In the genomic region with DNA sequence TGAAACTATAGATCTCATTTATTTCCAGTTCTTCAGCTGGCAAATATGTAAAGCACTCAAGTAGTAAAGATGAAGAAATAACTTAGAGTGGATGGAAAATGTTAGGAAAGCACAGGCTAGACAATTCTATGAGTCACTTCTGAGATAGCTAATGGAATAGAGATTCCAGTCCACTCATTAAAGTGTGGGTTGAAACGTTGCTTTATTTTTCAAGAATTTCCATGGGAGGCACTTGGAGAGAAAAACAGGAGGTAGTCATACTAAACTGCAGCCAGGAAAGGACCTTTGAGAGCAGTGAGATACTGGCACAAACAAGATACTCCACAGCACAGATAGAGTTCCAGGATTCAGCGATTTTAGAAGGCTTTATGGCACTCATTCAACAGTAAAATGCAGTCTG, we compare ENCODE assay signal across 18 mouse cellular contexts.
DNase-seq lines count a peak whose midpoint lies in the region; ATAC-seq and TF ChIP-seq lines count a peak whose summit lies in the region.
"Had no signal": no experiment of that assay in that cellular context is flagged by ENCODE, and none has a peak within 500 bp of the region (broad histone marks: within the 10 kb centered on the region; RNA-seq: fewer than 3 reads in every experiment).

No protein-coding gene starts in this region.

- H3K4me1 ChIP-seq in lung, adult 2 months (ENCODE audit: control insufficient read depth, insufficient read depth, low read length): no peaks in the 10 kb centered on the region
- H3K4me1 ChIP-seq in embryonic fibroblast, embryonic 13.5 days (ENCODE audit: control insufficient read depth, insufficient read depth, low read length): peaks cover 2% of the 10 kb centered on the region; the same call in 1 of the 2 replicates
- no peaks in the 10 kb centered on the region for H3K4me1 ChIP-seq in hindbrain, embryonic 12.5 days
- H3K4me1 ChIP-seq in neural tube, embryonic 15.5 days: no peaks in the 10 kb centered on the region
- H3K4me1 ChIP-seq: intestine, embryonic 15.5 days; kidney, embryonic 15.5 days; midbrain, embryonic 10.5 days; stomach, embryonic 15.5 days had no signal

- H3K36me3 ChIP-seq in hindbrain, embryonic 12.5 days: no peaks in the 10 kb centered on the region
- H3K36me3 ChIP-seq in neural tube, embryonic 15.5 days: no peaks in the 10 kb centered on the region
- H3K36me3 ChIP-seq: intestine, embryonic 15.5 days; kidney, embryonic 15.5 days; midbrain, embryonic 10.5 days; stomach, embryonic 15.5 days had no signal

- H3K4me3 ChIP-seq in lung, adult 2 months (replicated peaks; ENCODE audit: extremely low read depth, low read depth, low read length): no peak overlapping the region
- H3K4me3 ChIP-seq in embryonic fibroblast, embryonic 13.5 days (ENCODE audit: insufficient read depth, low read length): no peak overlapping the region
- no peak overlapping the region for H3K4me3 ChIP-seq in hindbrain, embryonic 12.5 days
- H3K4me3 ChIP-seq in neural tube, embryonic 15.5 days (replicated peaks): no peak overlapping the region
- H3K4me3 ChIP-seq: intestine, embryonic 15.5 days; kidney, embryonic 15.5 days; midbrain, embryonic 10.5 days; stomach, embryonic 15.5 days had no signal

- H3K9me3 ChIP-seq in hindbrain, embryonic 12.5 days (replicated peaks): no peaks in the 10 kb centered on the region
- H3K9me3 ChIP-seq in neural tube, embryonic 15.5 days (replicated peaks): no peaks in the 10 kb centered on the region
- H3K9me3 ChIP-seq: intestine, embryonic 15.5 days; kidney, embryonic 15.5 days; midbrain, embryonic 10.5 days; stomach, embryonic 15.5 days had no signal

- H3K9ac ChIP-seq in hindbrain, embryonic 12.5 days: no peak overlapping the region
- H3K9ac ChIP-seq in neural tube, embryonic 15.5 days (replicated peaks): no peak overlapping the region
- H3K9ac ChIP-seq: intestine, embryonic 15.5 days; kidney, embryonic 15.5 days; lung, embryonic 14.5 days; stomach, embryonic 15.5 days had no signal

- no peak for ATAC-seq in hindbrain, embryonic 12.5 days (ENCODE audit: low FRiP score)
- no peak for ATAC-seq in neural tube, embryonic 15.5 days (ENCODE audit: low FRiP score)
- ATAC-seq: activated CD4-positive, CD25-positive, alpha-beta regulatory T cell, adult 4 months; CD4-positive, CD25-positive, alpha-beta regulatory T cell, adult 4 months; intestine, embryonic 15.5 days had no signal

- 50% methylated on average over 2 of the region's 2 CpGs for WGBS in lung, adult 2 months
- WGBS in hindbrain, embryonic 12.5 days: 79% methylated on average over 2 of the region's 2 CpGs
- 72% methylated on average over 2 of the region's 2 CpGs for WGBS in neural tube, embryonic 15.5 days

- peak; percentile 87 for DNase-seq in heart, adult 11 months
- DNase-seq in heart, postnatal 36 days: no peak
- DNase-seq in lung, postnatal 25 days (ENCODE audit: low spot score): peak; percentile 14
- no peak for DNase-seq in lung, adult 2 months
- peak; percentile 73 for DNase-seq in skeletal muscle tissue, adult 2 months (ENCODE audit: low read depth, low spot score)
- DNase-seq: cerebellum, postnatal 25 days; lung, embryonic 14.5 days; right cerebral cortex, adult 18-20 months; spleen, adult 18-20 months had no signal

- H3K27me3 ChIP-seq in hindbrain, embryonic 12.5 days: no peaks in the 10 kb centered on the region
- no peaks in the 10 kb centered on the region for H3K27me3 ChIP-seq in neural tube, embryonic 15.5 days (replicated peaks)
- H3K27me3 ChIP-seq: intestine, embryonic 15.5 days; kidney, embryonic 15.5 days; stomach, embryonic 15.5 days had no signal

- no peak for TF ChIP-seq CTCF in lung, adult 2 months (IDR thresholded peaks at IDR 0.05; ENCODE audit: insufficient read depth, low read length)
- TF ChIP-seq CTCF in embryonic fibroblast, embryonic 13.5 days (IDR thresholded peaks at IDR 0.05; ENCODE audit: borderline replicate concordance, insufficient read depth, low read length): no peak

- TF ChIP-seq POLR2A in lung, adult 2 months (IDR thresholded peaks at IDR 0.05; ENCODE audit: borderline replicate concordance, extremely low read depth, low read depth, low read length): no peak
- TF ChIP-seq POLR2A in embryonic fibroblast, embryonic 13.5 days (IDR thresholded peaks at IDR 0.05; ENCODE audit: low read depth, low read length): no peak

- intact Hi-C loops in heart, postnatal 36 days (cut with DNase I): loop anchor here (5.0 kb wide), 2 partner anchors 124 to 141 kb away; partner anchors contain the start of gene Col5a2

- H3K27ac ChIP-seq in embryonic fibroblast, embryonic 13.5 days (ENCODE audit: insufficient read depth, low read length): peak overlapping the region; percentile 100
- H3K27ac ChIP-seq in hindbrain, embryonic 12.5 days: no peak overlapping the region
- no peak overlapping the region for H3K27ac ChIP-seq in neural tube, embryonic 15.5 days (replicated peaks)
- H3K27ac ChIP-seq: intestine, embryonic 15.5 days; kidney, embryonic 15.5 days; midbrain, embryonic 10.5 days; stomach, embryonic 15.5 days had no signal

- no peak overlapping the region for H3K4me2 ChIP-seq in hindbrain, embryonic 12.5 days (replicated peaks)
- H3K4me2 ChIP-seq in neural tube, embryonic 15.5 days: no peak overlapping the region
- H3K4me2 ChIP-seq: intestine, embryonic 15.5 days; kidney, embryonic 15.5 days; lung, embryonic 14.5 days; stomach, embryonic 15.5 days had no signal

Comparison
In these comparisons a context has a peak if more than half of its experiments do, and no peak if none do; other contexts are left out.
1. DNase-seq: peak in heart, adult 11 months (single experiment), lung, postnatal 25 days (single experiment) and skeletal muscle tissue, adult 2 months (single experiment); none in heart, postnatal 36 days (0 of 2) and lung, adult 2 months (single experiment).